Mouse (Mus musculus) MEL (cell line): Measurements from ENCODE around the gene Ptprr. TPM values are rescaled to one million over a fixed set of nuclear protein-coding genes. Genes with fewer than 3 reads are reported as not detected.

Experiments used
- DNase-seq: peaks from one replicate; pipeline ENCODE4 v3.0.0; 2011; ENCODE audit warnings: low read depth, low spot score
- H3K27ac ChIP-seq: 2 replicates; pipeline ENCODE4 v1.5.1; 2012; ENCODE audit warnings: low read depth, mild to moderate bottlenecking, control low read depth, low read length, moderate library complexity; ENCODE audit not compliant: control insufficient read depth
- H3K27me3 ChIP-seq, 2 experiments: fragments of 150-350 bp in 1 of 2; sonication (generic) in 1 of 2; 2 replicates each; pipeline ENCODE4 v1.6.1; 2012; ENCODE audit warnings: low read length in 2 of 2, mild to moderate bottlenecking in 2 of 2, improper control_type of control experiment in 1 of 2, moderate library complexity in 1 of 2; ENCODE audit not compliant: insufficient read depth in 2 of 2, control insufficient read depth in 1 of 2
- H3K36me3 ChIP-seq, 2 experiments: 2 replicates each; pipeline ENCODE4 v1.6.1; 2012 to 2014; ENCODE audit warnings: low read length in 2 of 2, improper control_type of control experiment in 1 of 2, inconsistent platforms in 1 of 2, mild to moderate bottlenecking in 1 of 2; ENCODE audit not compliant: insufficient read depth in 2 of 2, control insufficient read depth in 1 of 2
- H3K4me1 ChIP-seq, 2 experiments: fragments of 150-350 bp in 1 of 2; sonication (generic) in 1 of 2; 2 replicates each; pipeline ENCODE4 v1.6.1; 2012; ENCODE audit warnings: low read length in 2 of 2, improper control_type of control experiment in 1 of 2, mild to moderate bottlenecking in 1 of 2; ENCODE audit not compliant: insufficient read depth in 2 of 2, control insufficient read depth in 1 of 2
- H3K4me3 ChIP-seq, 2 experiments: fragments of 150-350 bp in 1 of 2; sonication (generic) in 1 of 2; 2 replicates each; pipeline ENCODE4 v1.5.1; 2012; ENCODE audit warnings: low read depth in 2 of 2, low read length in 2 of 2, mild to moderate bottlenecking in 2 of 2, moderate library complexity in 2 of 2, control low read depth in 1 of 2, improper control_type of control experiment in 1 of 2; ENCODE audit not compliant: control insufficient read depth in 1 of 2, insufficient read depth in 1 of 2
- H3K79me2 ChIP-seq: 2 replicates; pipeline ENCODE4 v1.6.1; 2012; ENCODE audit warnings: mild to moderate bottlenecking, low read length, moderate library complexity; ENCODE audit not compliant: control insufficient read depth, poor library complexity, insufficient read depth
- H3K9ac ChIP-seq: 2 replicates; pipeline ENCODE4 v1.6.1; 2012; ENCODE audit warnings: low read depth, mild to moderate bottlenecking, control low read depth, low read length, moderate library complexity; ENCODE audit not compliant: control insufficient read depth, poor library complexity, severe bottlenecking
- H3K9me3 ChIP-seq: fragments of 150-350 bp; sonication (generic); replicated peaks from 2 replicates; pipeline ENCODE4 v1.6.1; 2012; ENCODE audit warnings: mild to moderate bottlenecking, low read length, improper control_type of control experiment, moderate library complexity; ENCODE audit not compliant: insufficient read depth
- CHD1 ChIP-seq: IDR thresholded peaks from 2 replicates; pipeline ENCODE4 v1.6.1; 2012; ENCODE audit warnings: low read depth, mild to moderate bottlenecking, inconsistent platforms, low read length, improper control_type of control experiment
- ELF1 ChIP-seq: IDR thresholded peaks from 2 replicates; pipeline ENCODE4 v1.6.1; 2014; ENCODE audit warnings: low read depth, mild to moderate bottlenecking, inconsistent platforms, low read length, improper control_type of control experiment, moderate library complexity
- EP300 ChIP-seq, 2 experiments: IDR thresholded peaks; 2 replicates each; pipeline ENCODE4 v1.6.1; 2011; ENCODE audit warnings: improper control_type of control experiment in 2 of 2, low read length in 2 of 2, low read depth in 1 of 2, mild to moderate bottlenecking in 1 of 2
- ETS1 ChIP-seq: IDR thresholded peaks from 2 replicates; pipeline ENCODE4 v1.6.1; 2012; ENCODE audit warnings: low read depth, mild to moderate bottlenecking, inconsistent platforms, low read length, improper control_type of control experiment, moderate library complexity
- GABPA ChIP-seq: IDR thresholded peaks from 2 replicates; pipeline ENCODE4 v1.6.1; 2012; ENCODE audit warnings: low read depth, mild to moderate bottlenecking, inconsistent platforms, low read length, improper control_type of control experiment, moderate library complexity
- HCFC1 ChIP-seq: IDR thresholded peaks from 2 replicates; pipeline ENCODE4 v1.6.1; 2012; ENCODE audit warnings: low read depth, mild to moderate bottlenecking, inconsistent platforms, low read length, improper control_type of control experiment, moderate library complexity
- JUND ChIP-seq: IDR thresholded peaks from 2 replicates; pipeline ENCODE4 v1.6.1; 2011; ENCODE audit warnings: low read depth, mild to moderate bottlenecking, improper control_type of control experiment, low read length
- MAFK ChIP-seq: IDR thresholded peaks from 2 replicates; pipeline ENCODE4 v1.6.1; 2011; ENCODE audit warnings: low read depth, mild to moderate bottlenecking, low read length, improper control_type of control experiment, borderline replicate concordance
- MAZ ChIP-seq: IDR thresholded peaks from 2 replicates; pipeline ENCODE4 v1.6.1; 2012; ENCODE audit warnings: low read depth, mild to moderate bottlenecking, inconsistent platforms, low read length, improper control_type of control experiment
- MEF2A ChIP-seq: IDR thresholded peaks from 2 replicates; pipeline ENCODE4 v1.6.1; 2014; ENCODE audit warnings: low read depth, mild to moderate bottlenecking, inconsistent platforms, low read length, improper control_type of control experiment; ENCODE audit not compliant: poor library complexity, insufficient replicate concordance, severe bottlenecking; ENCODE audit errors: extremely low read depth
- MYB ChIP-seq: IDR thresholded peaks from 2 replicates; pipeline ENCODE4 v1.6.1; 2011; ENCODE audit warnings: mild to moderate bottlenecking, low read depth, low read length, improper control_type of control experiment
- NELFE ChIP-seq: IDR thresholded peaks from 2 replicates; pipeline ENCODE4 v1.6.1; 2011; ENCODE audit warnings: low read depth, low read length, improper control_type of control experiment
- POLR2AphosphoS5 ChIP-seq: IDR thresholded peaks from 2 replicates; pipeline ENCODE4 v1.6.1; 2012; ENCODE audit warnings: low read depth, borderline replicate concordance, mild to moderate bottlenecking, inconsistent platforms, low read length, moderate library complexity, mixed read lengths
- RAD21 ChIP-seq: IDR thresholded peaks from 2 replicates; pipeline ENCODE4 v1.6.1; 2011; ENCODE audit warnings: mild to moderate bottlenecking, low read depth, low read length, improper control_type of control experiment
- RCOR1 ChIP-seq: IDR thresholded peaks from 2 replicates; pipeline ENCODE4 v1.6.1; 2012; ENCODE audit warnings: low read depth, mild to moderate bottlenecking, inconsistent platforms, low read length, improper control_type of control experiment
- SIN3A ChIP-seq: IDR thresholded peaks from 2 replicates; pipeline ENCODE4 v1.6.1; 2012; ENCODE audit warnings: low read length, improper control_type of control experiment, inconsistent platforms
- SMC3 ChIP-seq: IDR thresholded peaks from 2 replicates; pipeline ENCODE4 v1.6.1; 2011; ENCODE audit warnings: low read depth, low read length, improper control_type of control experiment
- TBP ChIP-seq: IDR thresholded peaks from 2 replicates; pipeline ENCODE4 v1.8.0; 2011; ENCODE audit warnings: low read depth, low read length, improper control_type of control experiment
- TCF12 ChIP-seq: IDR thresholded peaks from 2 replicates; pipeline ENCODE4 v1.6.1; 2014; ENCODE audit warnings: low read depth, mild to moderate bottlenecking, inconsistent platforms, low read length, improper control_type of control experiment, moderate library complexity
- USF2 ChIP-seq, 2 experiments: IDR thresholded peaks; 2 replicates each; pipeline ENCODE4 v1.6.1; 2011 to 2012; ENCODE audit warnings: improper control_type of control experiment in 2 of 2, low read length in 2 of 2, borderline replicate concordance in 1 of 2, inconsistent platforms in 1 of 2, low read depth in 1 of 2, mild to moderate bottlenecking in 1 of 2; ENCODE audit not compliant: insufficient read depth in 1 of 2
- ZC3H11A ChIP-seq: IDR thresholded peaks from 2 replicates; pipeline ENCODE4 v1.6.1; 2012; ENCODE audit warnings: low read depth, mild to moderate bottlenecking, inconsistent platforms, low read length, improper control_type of control experiment
- ZNF384 ChIP-seq: IDR thresholded peaks from 2 replicates; pipeline ENCODE4 v1.6.1; 2012; ENCODE audit warnings: low read depth, mild to moderate bottlenecking, inconsistent platforms, low read length, improper control_type of control experiment
- polyA plus RNA-seq, 2 experiments: library from polyadenylated mRNA; stranded (reverse) in 1 of 2; unstranded in 1 of 2; fragments of >175 nt in 1 of 2; fragments of >200 nt in 1 of 2; gene quantifications; 2 replicates each; pipeline versions ENCODE4 v1.2.1 to v1.2.4; 2012; ENCODE audit warnings: low replicate concordance in 2 of 2, low read depth in 1 of 2; ENCODE audit not compliant: insufficient read length in 2 of 2, insufficient read depth in 1 of 2, missing spikeins in 1 of 2
- total RNA-seq: library from RNA; depleted of rRNA; stranded (reverse); fragments of 300-350 nt; gene quantifications from 2 replicates; pipeline ENCODE4 v1.2.3, GENCODE M21; 2012

Gene Ptprr
- total and polyA plus RNA-seq, 3 experiments = not detected

DNA sequence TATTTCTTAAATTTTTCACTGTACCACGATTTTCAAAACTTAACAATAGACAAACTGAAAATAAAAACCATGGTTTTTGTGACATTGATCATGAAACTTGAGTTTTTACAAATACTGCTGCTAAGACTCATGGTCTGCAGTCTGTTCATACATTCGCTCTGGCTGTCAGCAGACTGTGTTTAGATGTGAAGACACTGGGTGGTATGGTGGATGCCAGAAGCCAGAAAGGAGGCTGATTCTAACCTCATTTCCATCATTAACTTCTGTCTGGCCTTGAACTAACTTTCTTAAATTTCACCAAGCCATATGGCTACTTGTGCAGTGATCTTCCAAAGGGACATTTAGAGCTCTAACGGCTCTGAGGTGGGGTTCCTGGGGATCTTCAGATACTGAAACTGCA is 112.4 kb downstream of the Ptprr start:
- Histone ChIP-seq H3K27me3 (no peaks in the 10 kb centered on the region), H3K9me3 (no peaks in the 10 kb centered on the region), H3K4me3 (no peak overlapping the region)
- TF ChIP-seq ELF1 (no peak), MAFK (no peak), MAZ (no peak), ETS1 (no peak), SIN3A (no peak), TBP (no peak), JUND (no peak), HCFC1 (no peak), MEF2A (no peak), ZNF384 (no peak), TCF12 (no peak), POLR2AphosphoS5 (no peak), USF2 (IDR thresholded peaks at IDR 0.05; ENCODE audit: borderline replicate concordance in 1 of 2, insufficient read depth in 1 of 2, low read depth in 1 of 2, low read length in 2 of 2) (no peak), MYB (no peak), ZC3H11A (no peak), GABPA (no peak), RCOR1 (no peak), SMC3 (no peak), RAD21 (no peak)
- TF ChIP-seq, all 39 proteins: peak for 0
- DNase-seq = no peak
- no peaks in the 10 kb centered on the region for H3K36me3 ChIP-seq
- H3K4me1 ChIP-seq = no peaks in the 10 kb centered on the region
- no peaks in the 10 kb centered on the region for H3K79me2 ChIP-seq
- H3K27ac ChIP-seq = no peak overlapping the region
- no peak overlapping the region for H3K9ac ChIP-seq

DNA sequence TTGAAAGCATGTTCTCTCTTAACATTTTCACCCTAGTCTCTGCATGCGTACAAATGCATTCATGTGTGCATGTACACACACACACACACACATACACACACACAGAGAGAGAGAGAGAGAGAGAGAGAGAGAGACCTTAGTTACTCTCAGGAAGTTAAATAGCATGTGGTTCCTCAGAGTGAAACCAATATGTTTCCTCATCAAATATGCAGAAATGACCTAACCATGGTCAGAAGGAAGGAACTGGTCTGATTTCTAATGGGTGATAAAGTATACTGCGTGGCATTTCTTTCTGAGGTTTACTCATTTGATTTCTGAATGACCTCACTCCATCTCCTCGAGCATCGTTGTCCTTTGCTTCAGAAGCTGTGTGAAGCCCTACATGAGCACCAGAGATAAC is 113.2 kb downstream of the Ptprr start:
- H3K9ac ChIP-seq = no peak overlapping the region
- no peak overlapping the region for H3K27ac ChIP-seq
- no peak overlapping the region for H3K4me3 ChIP-seq
- no peaks in the 10 kb centered on the region for H3K9me3 ChIP-seq
- no peaks in the 10 kb centered on the region for H3K4me1 ChIP-seq
- no peaks in the 10 kb centered on the region for H3K79me2 ChIP-seq
- H3K36me3 ChIP-seq = no peaks in the 10 kb centered on the region
- TF ChIP-seq CHD1 (no peak), ZC3H11A (no peak), EP300 (IDR thresholded peaks at IDR 0.05; ENCODE audit: low read depth in 1 of 2, low read length in 2 of 2) (no peak), ZNF384 (no peak), MAZ (no peak), MEF2A (no peak), NELFE (no peak), SIN3A (no peak), RCOR1 (no peak)
- no peak for DNase-seq
- H3K27me3 ChIP-seq = no peaks in the 10 kb centered on the region
